Mouse (Mus musculus) C2C12 (cell line): ENCODE results near the gene Cage1.

Source experiments
- CTCF ChIP-seq: IDR thresholded peaks from one replicate; pipeline ENCODE4 v1.5.1; 2011; ENCODE audit not compliant: control insufficient read depth, insufficient read depth, insufficient read length
- FOSL1 ChIP-seq: IDR thresholded peaks from one replicate; pipeline ENCODE4 v1.8.0; 2011; ENCODE audit warnings: mild to moderate bottlenecking, low read length; ENCODE audit not compliant: poor library complexity, insufficient read depth, severe bottlenecking
- MAX ChIP-seq: IDR thresholded peaks from one replicate; pipeline ENCODE4 v1.6.1; 2011; ENCODE audit warnings: mild to moderate bottlenecking, control low read depth
- MYOD1 ChIP-seq: IDR thresholded peaks from one replicate; pipeline ENCODE4 v1.6.1; 2011; ENCODE audit warnings: low read depth; ENCODE audit not compliant: control insufficient read depth, insufficient read length
- MYOG ChIP-seq: IDR thresholded peaks from one replicate; pipeline ENCODE4 v1.6.1; 2011; ENCODE audit not compliant: control insufficient read depth, insufficient read length; ENCODE audit errors: extremely low read depth

DNA sequence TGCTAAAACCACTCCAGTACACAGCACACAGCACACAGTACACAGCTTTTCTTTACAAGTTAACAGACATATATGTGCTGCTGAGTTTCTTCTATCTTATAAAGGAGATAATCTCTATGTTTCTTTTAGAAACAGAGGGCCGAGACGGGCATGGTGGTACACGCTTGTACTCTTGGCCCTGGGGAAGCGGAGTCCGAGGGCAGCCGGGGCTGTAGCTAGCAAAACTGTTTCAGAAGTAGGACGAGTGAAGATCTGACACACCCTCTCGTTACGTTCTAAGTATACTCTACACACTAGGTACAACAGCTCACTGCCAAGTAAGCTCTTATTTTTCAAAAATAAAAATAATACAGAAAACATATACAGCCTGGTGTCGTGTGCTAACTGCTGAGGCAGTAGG is 56.5 kb downstream of the Cage1 start:
- TF ChIP-seq CTCF, result no peak
- no peak for TF ChIP-seq MAX
- TF ChIP-seq FOSL1, result no peak
- no peak for TF ChIP-seq MYOG
- no peak for TF ChIP-seq MYOD1
